Mouse (Mus musculus) embryonic fibroblast, embryonic 13.5 days (primary cell): ENCODE data around the gene Map3k9. TPM values are rescaled to one million over a fixed set of nuclear protein-coding genes. Genes with fewer than 3 reads are reported as not detected.

ENCODE experiments used
- H3K27ac ChIP-seq: 2 replicates; pipeline ENCODE4 v1.5.1; 2012; ENCODE audit warnings: low read length, control low read depth, inconsistent platforms; ENCODE audit not compliant: insufficient read depth
- H3K4me1 ChIP-seq: 2 replicates; pipeline ENCODE4 v1.6.1; 2011; ENCODE audit warnings: low read length; ENCODE audit not compliant: control insufficient read depth, insufficient read depth
- H3K4me3 ChIP-seq: 2 replicates; pipeline ENCODE4 v1.5.1; 2011; ENCODE audit warnings: mild to moderate bottlenecking, control low read depth, low read length; ENCODE audit not compliant: insufficient read depth
- CTCF ChIP-seq: IDR thresholded peaks from 2 replicates; pipeline ENCODE4 v1.5.1; 2011; ENCODE audit warnings: mild to moderate bottlenecking, control low read depth, low read length, moderate library complexity, borderline replicate concordance; ENCODE audit not compliant: insufficient read depth
- POLR2A ChIP-seq: IDR thresholded peaks from 2 replicates; pipeline ENCODE4 v1.6.1; 2011; ENCODE audit warnings: low read depth, mild to moderate bottlenecking, control low read depth, low read length, moderate library complexity
- polyA plus RNA-seq: library from polyadenylated mRNA; stranded (reverse); fragments of >200 nt; gene quantifications from 2 replicates; pipeline ENCODE4 v1.2.4, GENCODE M21; 2011; ENCODE audit warnings: low read depth; ENCODE audit not compliant: missing spikeins, insufficient read length

The Map3k9 gene
- polyA plus RNA-seq, 1 experiment, result 0.23 TPM

GRCm38 (mm10) chr12:81807953-81808352, 27.0 kb upstream of the Map3k9 start:
- Histone ChIP-seq H3K4me1 (no peaks in the 10 kb centered on the region), H3K4me3 (no peak overlapping the region), H3K27ac (no peak overlapping the region)
- no peak for TF ChIP-seq POLR2A
- TF ChIP-seq CTCF, result no peak

- TF ChIP-seq CTCF (no peak), POLR2A (no peak)
- Histone ChIP-seq H3K4me3 (peak overlapping the region; percentile 20), H3K27ac (no peak overlapping the region), H3K4me1 (no peaks in the 10 kb centered on the region)
These were observed 26.5 kb upstream of the Map3k9 start for GRCm38 (mm10) chr12:81807529-81807837.

GRCm38 (mm10) chr12:81806759-81807528, 26.0 kb upstream of the Map3k9 start:
- Histone ChIP-seq H3K4me3 (peak overlapping the region; percentile 20), H3K4me1 (no peaks in the 10 kb centered on the region), H3K27ac (no peak overlapping the region)
- TF ChIP-seq POLR2A (peak; percentile 81), CTCF (no peak)

GRCm38 (mm10) chr12:81806114-81806513, 25.1 kb upstream of the Map3k9 start:
- no peak overlapping the region for H3K27ac ChIP-seq
- no peak overlapping the region for H3K4me3 ChIP-seq
- H3K4me1 ChIP-seq, result no peaks in the 10 kb centered on the region
- TF ChIP-seq CTCF, result no peak
- no peak for TF ChIP-seq POLR2A

- Histone ChIP-seq H3K4me3 (no peak overlapping the region), H3K4me1 (no peaks in the 10 kb centered on the region), H3K27ac (no peak overlapping the region)
- TF ChIP-seq CTCF, result no peak
- TF ChIP-seq POLR2A, result no peak
These were observed 22.8 kb upstream of the Map3k9 start for GRCm38 (mm10) chr12:81803803-81804202.

GRCm38 (mm10) chr12:81803016-81803415, 22.0 kb upstream of the Map3k9 start:
- TF ChIP-seq CTCF (no peak), POLR2A (no peak)
- Histone ChIP-seq H3K4me1 (no peaks in the 10 kb centered on the region), H3K4me3 (no peak overlapping the region), H3K27ac (no peak overlapping the region)

- Histone ChIP-seq H3K4me3 (no peak overlapping the region), H3K4me1 (no peaks in the 10 kb centered on the region), H3K27ac (no peak overlapping the region)
- no peak for TF ChIP-seq CTCF
- no peak for TF ChIP-seq POLR2A
These were observed 20.2 kb upstream of the Map3k9 start for GRCm38 (mm10) chr12:81801134-81801533.

GRCm38 (mm10) chr12:81796541-81796940, 15.6 kb upstream of the Map3k9 start:
- Histone ChIP-seq H3K27ac (no peak overlapping the region), H3K4me3 (no peak overlapping the region), H3K4me1 (no peaks in the 10 kb centered on the region)
- TF ChIP-seq POLR2A, result no peak
- peak; percentile 87 for TF ChIP-seq CTCF

GRCm38 (mm10) chr12:81792511-81793218, 11.7 kb upstream of the Map3k9 start:
- H3K27ac ChIP-seq, result no peak overlapping the region
- no peak overlapping the region for H3K4me3 ChIP-seq
- peaks cover 4% of the 10 kb centered on the region; the same call in 1 of the 2 replicates for H3K4me1 ChIP-seq
- TF ChIP-seq CTCF (no peak), POLR2A (no peak)

GRCm38 (mm10) chr12:81789499-81789898, 8.5 kb upstream of the Map3k9 start:
- H3K4me3 ChIP-seq, result no peak overlapping the region
- peaks cover 4% of the 10 kb centered on the region; the same call in 1 of the 2 replicates for H3K4me1 ChIP-seq
- H3K27ac ChIP-seq, result no peak overlapping the region
- no peak for TF ChIP-seq POLR2A
- TF ChIP-seq CTCF, result no peak

- no peak overlapping the region for H3K27ac ChIP-seq
- TF ChIP-seq CTCF, result peak; percentile 95
- no peak for TF ChIP-seq POLR2A
- H3K4me1 ChIP-seq, result peaks cover 4% of the 10 kb centered on the region; the same call in 1 of the 2 replicates
- no peak overlapping the region for H3K4me3 ChIP-seq
These were observed 7.7 kb upstream of the Map3k9 start for GRCm38 (mm10) chr12:81788672-81789084.
